Mouse (Mus musculus) adrenal gland, adult 2 months (tissue): ENCODE results near the gene Babam2. TPM values are rescaled to one million over a fixed set of nuclear protein-coding genes. Genes with fewer than 3 reads are reported as not detected.

Experiments
- DNase-seq: peaks from one replicate; pipeline ENCODE4 v3.0.0; 2021
- polyA plus RNA-seq: library from polyadenylated mRNA; depleted of rRNA; stranded (reverse); fragments of >200 nt; gene quantifications from 2 replicates; pipeline ENCODE4 v1.2.3, GENCODE M21; 2012
- total RNA-seq, 2 experiments: library from RNA; stranded (reverse); gene quantifications; 2 replicates each; pipeline ENCODE4 v1.2.3; 2021

Babam2 gene
- total and polyA plus RNA-seq, 3 experiments = 88.1 to 177 (median 90.5) TPM

DNA sequence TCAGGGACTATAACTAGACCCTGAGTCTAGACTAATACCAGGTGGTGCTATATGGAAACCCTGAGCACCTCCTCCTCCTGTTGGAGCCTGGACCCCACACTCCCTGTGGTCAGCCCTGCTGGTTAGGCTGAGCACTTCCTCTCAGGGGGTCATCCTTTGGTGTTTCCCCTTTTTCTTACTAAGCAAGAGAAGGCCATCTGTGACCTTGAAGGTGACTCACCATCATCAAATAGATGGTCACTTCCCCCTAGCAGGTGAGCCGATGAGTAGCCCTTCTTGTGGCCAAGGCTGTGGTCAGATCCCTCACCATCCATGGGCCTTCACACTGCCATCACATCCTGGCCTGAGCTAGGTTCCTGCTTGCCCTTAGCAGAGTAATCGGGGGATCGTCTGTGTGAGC, 379.7 kb downstream of the Babam2 start:
- DNase-seq = no peak

GRCm38 (mm10) chr5:32078986-32079385, 381.5 kb downstream of the Babam2 start:
- DNase-seq = no peak

DNA sequence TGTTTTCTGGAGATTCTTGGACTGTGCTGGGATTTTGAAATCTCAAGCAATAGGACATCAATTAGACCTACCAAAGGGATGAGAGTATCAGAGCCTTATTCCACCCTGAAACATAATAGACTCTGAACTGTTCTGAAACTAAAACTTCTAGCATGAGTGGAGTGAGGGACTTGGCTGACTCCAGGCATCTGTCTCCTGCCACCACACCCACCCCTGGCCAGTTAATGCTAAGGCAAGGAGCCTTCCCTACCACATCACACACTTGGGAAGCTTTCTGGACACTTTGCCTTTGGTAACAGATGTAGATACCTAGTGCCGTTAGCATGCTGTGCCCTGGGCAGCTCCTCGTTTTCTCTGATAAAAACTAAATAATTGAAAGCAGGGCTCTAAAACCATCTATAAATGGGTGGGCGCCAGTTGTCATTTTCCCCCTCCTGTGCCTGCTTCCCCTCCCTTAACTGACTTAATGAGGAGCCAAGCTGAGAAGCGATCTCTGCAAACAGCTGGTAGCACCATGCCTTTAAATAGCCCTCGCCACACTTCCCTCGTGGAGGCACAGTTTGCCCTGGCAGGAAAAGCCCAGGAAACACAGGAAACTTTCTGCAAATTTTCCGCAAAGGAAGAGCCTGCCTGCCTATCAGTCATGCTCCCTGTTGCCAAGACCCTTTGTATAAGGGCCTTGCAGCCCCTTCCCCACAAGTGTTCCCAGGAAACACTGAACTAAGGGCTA, 383.2 kb downstream of the Babam2 start:
- no peak for DNase-seq

- DNase-seq = peak; percentile 40
Measured at GRCm38 (mm10) chr5:32084401-32084804, 386.9 kb downstream of the Babam2 start.

- no peak for DNase-seq
Measured at GRCm38 (mm10) chr5:32085566-32085965, 388.1 kb downstream of the Babam2 start.

GRCm38 (mm10) chr5:32085971-32086370, 388.5 kb downstream of the Babam2 start:
- DNase-seq = no peak

DNA sequence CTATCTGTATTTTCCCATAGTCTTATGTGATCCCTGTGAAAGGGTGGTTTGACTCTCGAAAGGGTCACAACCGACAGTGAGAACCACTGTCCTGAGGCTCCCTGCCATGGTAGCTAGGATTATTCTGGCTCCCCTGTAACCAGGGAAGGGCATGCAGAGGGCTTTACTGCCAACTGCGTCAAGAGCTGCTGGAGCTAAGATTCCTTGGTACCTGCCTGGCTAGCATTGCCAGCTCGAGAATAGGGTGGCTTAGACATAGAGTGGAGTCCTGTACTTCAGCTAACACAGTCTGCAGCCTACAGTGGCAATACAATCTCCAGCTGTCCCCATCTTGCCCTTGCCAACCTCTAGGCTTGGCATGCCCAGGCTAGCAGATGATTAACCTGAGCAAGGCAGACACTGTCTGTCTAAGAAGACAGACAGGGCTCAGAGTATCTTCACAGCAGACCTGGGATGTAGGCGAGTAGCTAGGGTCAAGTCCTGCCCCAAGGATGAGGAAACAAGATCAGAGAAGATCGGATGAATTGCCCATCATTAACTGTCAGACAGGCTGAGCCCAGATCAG, 389.1 kb downstream of the Babam2 start:
- DNase-seq = no peak

GRCm38 (mm10) chr5:32089481-32089880, 392.0 kb downstream of the Babam2 start:
- no peak for DNase-seq

- DNase-seq = no peak
Measured at GRCm38 (mm10) chr5:32092281-32092680, 394.8 kb downstream of the Babam2 start.

DNA sequence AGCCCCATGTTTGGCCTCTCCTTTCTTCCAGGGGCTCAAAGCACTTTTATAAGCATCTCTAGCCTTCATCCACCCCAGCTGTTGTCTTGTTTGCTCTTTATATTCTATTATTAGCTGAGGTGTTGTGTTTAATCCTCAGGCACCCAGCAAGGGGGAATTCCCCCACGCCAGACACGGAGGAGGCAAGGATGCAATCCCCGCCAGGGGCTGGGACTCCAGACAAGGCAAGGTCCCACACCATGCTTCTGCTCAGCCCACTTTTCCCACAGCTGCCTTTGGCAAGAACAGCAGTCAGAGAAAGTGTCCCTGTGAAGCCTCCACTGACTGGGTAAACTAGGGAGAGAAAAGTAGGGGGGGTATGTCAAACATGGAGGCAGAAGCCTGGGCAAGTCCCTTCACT, 401.2 kb downstream of the Babam2 start:
- no peak for DNase-seq

- peak; percentile 76 for DNase-seq
Measured at GRCm38 (mm10) chr5:32102484-32102883, 405.0 kb downstream of the Babam2 start.

DNA sequence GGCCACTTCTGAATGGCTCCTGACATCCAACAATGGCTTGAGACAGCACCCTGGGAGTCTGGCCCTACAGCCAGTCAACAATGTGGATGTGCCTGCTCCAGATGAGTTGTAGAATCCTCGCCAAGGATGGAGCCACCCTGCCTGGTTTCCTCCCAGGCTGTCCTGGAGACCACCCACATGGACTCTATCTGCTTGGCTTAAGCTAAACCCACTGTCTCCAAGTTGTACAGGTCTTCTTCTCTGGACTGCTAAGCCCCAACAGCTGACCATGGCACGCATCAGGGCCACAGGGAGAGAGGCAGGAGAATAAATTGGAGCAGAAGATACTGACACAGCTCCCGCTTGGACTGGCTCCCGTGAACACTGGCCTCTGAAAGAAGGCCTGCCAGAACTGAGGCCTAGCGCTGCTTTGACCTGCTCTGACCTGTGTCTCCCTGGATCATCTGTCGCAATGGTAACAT, 405.5 kb downstream of the Babam2 start:
- peak; percentile 56 for DNase-seq

DNA sequence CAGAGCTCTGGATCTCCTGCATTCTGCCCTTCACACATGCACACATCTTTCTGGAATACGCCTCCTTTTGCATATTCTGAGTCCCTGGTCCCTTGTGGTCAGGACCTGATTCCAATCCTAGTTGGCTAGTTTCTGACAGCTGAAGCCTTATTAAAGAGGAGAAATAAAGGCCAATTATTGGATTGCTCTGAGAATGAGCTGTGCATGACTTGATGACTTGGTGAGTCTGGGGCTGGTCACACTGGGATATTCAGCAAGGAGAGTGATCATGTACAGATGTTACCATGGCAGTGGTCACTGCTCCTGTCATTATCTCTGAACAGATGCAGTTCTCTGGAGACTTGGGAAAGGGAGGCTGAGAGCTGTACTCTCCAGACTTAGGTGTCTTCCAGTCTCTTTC, 406.1 kb downstream of the Babam2 start:
- no peak for DNase-seq

GRCm38 (mm10) chr5:32104119-32104990, 406.9 kb downstream of the Babam2 start:
- DNase-seq = no peak

DNA sequence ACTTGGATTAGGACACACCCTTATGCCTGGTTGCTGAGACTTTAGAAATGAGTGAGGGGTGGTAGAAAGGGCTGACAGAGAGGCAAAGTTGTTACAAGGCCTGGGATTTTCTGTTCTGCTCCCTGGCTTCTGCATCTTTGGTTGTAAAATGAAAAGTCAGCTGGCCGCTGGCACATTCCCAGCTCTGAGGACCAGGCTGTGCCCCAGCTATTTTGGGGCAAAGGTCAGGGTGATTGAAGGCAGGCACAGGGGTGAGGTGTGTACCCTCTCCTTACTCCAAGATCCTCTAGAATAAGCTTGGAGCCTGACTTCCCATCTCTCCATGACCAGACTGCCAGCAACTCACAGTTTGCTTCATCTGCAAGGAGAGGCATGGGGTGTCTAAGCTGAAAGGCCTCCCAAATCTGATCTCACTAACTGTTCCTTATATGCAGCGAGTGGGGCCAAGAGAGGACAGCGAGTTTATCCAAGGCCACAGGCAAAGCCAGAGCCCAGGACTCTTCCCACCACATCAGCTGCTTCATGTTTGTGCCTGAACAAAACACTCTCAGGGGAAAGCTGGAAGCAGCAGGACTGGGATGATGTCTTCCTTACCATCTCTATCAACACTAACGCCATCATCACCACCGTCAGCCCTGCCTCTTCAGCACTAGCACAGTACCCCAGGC, 409.1 kb downstream of the Babam2 start:
- no peak for DNase-seq

- DNase-seq = no peak
Measured at GRCm38 (mm10) chr5:32110651-32111050, 413.2 kb downstream of the Babam2 start.

GRCm38 (mm10) chr5:32112206-32112916, 414.9 kb downstream of the Babam2 start:
- no peak for DNase-seq

DNA sequence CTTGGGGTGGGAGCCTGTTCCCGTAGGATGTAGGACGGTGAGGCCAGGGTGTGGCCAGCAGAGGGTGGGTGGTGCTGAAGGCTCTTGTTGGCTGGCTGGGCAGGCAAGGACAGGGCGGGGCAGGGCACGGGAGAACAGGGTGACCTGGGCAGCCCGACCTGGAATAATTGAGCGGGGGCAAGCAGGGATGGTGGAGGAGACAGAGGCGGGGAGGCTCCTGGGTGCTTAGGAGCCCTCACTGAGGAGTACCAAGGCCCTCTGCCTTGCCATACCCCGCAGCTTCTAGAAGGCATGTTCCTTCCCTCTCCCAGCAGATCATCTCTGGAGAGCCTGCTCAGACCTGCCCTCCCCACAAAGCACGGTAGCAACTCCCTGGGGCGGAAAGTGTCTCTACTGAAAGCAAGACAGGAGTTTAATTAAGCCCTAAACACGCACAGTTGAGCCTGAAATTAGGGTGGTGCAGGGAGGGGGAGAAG, 423.5 kb downstream of the Babam2 start:
- DNase-seq = no peak

GRCm38 (mm10) chr5:32121936-32122335, 424.5 kb downstream of the Babam2 start:
- DNase-seq = no peak

DNA sequence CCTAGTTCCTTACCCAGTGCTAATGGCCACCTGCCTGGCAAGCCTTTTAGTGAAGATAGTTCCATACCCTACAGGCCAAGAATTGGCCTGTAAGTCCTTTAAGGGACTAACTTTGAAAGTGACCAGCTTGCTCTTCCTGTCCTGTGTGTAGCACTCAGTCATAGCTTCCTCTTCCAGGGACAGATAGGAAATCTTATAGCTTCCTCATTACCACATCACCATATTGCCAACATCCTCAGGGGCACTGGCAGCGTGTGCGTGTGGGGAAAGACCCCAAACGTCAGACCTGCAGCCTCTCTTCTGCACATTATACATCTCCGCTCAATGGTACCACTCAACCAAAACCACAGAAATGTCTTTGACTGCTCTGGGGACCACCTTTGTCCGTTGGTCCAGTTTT, 424.9 kb downstream of the Babam2 start:
- DNase-seq = no peak

DNA sequence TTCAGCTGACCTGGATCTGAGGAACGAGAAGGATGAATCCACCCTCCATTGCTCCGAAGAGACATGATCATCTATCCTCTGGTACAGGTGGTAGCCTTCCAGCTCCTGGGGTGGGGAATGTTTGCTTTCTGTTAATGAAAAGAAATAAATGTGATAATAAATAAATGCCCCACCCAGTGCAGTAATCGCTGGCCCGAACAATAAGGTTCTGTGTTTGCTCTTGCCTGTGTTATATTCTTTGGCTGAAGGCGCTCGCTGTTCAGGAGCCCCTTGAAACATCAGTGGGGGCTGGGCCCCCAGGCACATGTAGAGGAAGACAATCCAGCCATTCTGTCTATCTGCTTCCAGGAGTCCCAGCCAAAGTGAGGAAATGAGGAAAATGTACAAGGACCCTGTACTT, 427.5 kb downstream of the Babam2 start:
- no peak for DNase-seq

DNA sequence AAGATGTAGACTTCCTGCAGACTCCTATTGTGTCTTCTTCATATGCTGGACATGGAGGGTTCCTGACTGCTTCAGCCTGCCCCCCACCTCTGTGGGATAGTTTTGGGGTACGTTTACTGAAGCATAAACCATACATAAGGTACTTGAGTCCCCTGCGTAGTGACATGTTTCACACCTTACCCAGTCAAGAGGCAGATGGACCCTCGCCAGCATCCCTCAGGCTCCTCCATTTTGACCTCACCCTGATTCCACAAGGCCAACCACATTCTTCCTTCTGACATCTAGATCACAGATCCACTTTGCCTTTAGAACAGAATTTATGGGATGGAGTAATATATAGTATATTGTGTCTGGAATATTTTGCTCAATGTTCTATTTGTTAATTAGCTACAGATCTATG, 429.7 kb downstream of the Babam2 start:
- DNase-seq = no peak
